Mouse (Mus musculus) ES-Bruce4 (cell line): ENCODE measurements around the gene Hist1h4d.

Experiments used
- CTCF ChIP-seq: IDR thresholded peaks from one replicate; pipeline ENCODE4 v1.8.1; 2011; ENCODE audit warnings: low read depth, low read length
- EP300 ChIP-seq: IDR thresholded peaks from 2 replicates; pipeline ENCODE4 v1.6.1; 2011; ENCODE audit warnings: low read depth, low read length; ENCODE audit not compliant: insufficient read depth
- POLR2A ChIP-seq: IDR thresholded peaks from one replicate; pipeline ENCODE4 v1.8.1; 2011; ENCODE audit warnings: low read length; ENCODE audit not compliant: insufficient read depth

GRCm38 (mm10) chr13:23604452-23604851 lies 23.1 kb downstream of the Hist1h4d start:
- TF ChIP-seq EP300: no peak
- TF ChIP-seq CTCF: no peak
- no peak for TF ChIP-seq POLR2A
